Mouse (Mus musculus): ENCODE measurements around the gene B3gnt7. TPM values are rescaled to one million over a fixed set of nuclear protein-coding genes. Genes with fewer than 3 reads are reported as not detected.

The B3gnt7 gene
- polyA plus RNA-seq, 1 experiment from 2014 or later, result 8.1 TPM

GRCm38 (mm10) chr1:86306686-86307085 is 4.1 kb downstream of the B3gnt7 start:
- Histone ChIP-seq H3K9me3 (no peaks in the 10 kb centered on the region), H3K27ac (no peak overlapping the region), H3K4me1 (peaks cover 26% of the 10 kb centered on the region), H3K36me3 (0 out of 2 replicates have a peak, but pooled peaks cover 4% of the 10 kb centered on the region), H3K4me3 (no peak overlapping the region), H3K27me3 (ENCODE audit: insufficient read depth, poor library complexity, severe bottlenecking) (peaks cover 73% of the 10 kb centered on the region)
- WGBS, result 76% methylated on average over 3 of the region's 3 CpGs
- no peak for DNase-seq (ENCODE audit: low spot score)

GRCm38 (mm10) chr1:86307177-86307762 is 4.6 kb downstream of the B3gnt7 start:
- Histone ChIP-seq H3K27me3 (ENCODE audit: insufficient read depth, poor library complexity, severe bottlenecking) (peaks cover 67% of the 10 kb centered on the region), H3K4me3 (no peak overlapping the region), H3K27ac (no peak overlapping the region), H3K9me3 (no peaks in the 10 kb centered on the region), H3K36me3 (0 out of 2 replicates have a peak, but pooled peaks cover 4% of the 10 kb centered on the region), H3K4me1 (peaks cover 26% of the 10 kb centered on the region)
- no peak for DNase-seq (ENCODE audit: low spot score)
- 83% methylated on average over 7 of the region's 7 CpGs for WGBS

GRCm38 (mm10) chr1:86307871-86308641 is 5.4 kb downstream of the B3gnt7 start:
- no peak for DNase-seq (ENCODE audit: low spot score)
- H3K9me3 ChIP-seq, result no peaks in the 10 kb centered on the region
- H3K27ac ChIP-seq, result no peak overlapping the region
- peaks cover 59% of the 10 kb centered on the region for H3K27me3 ChIP-seq (ENCODE audit: insufficient read depth, poor library complexity, severe bottlenecking)
- 0 out of 2 replicates have a peak, but pooled peaks cover 4% of the 10 kb centered on the region for H3K36me3 ChIP-seq
- 34% methylated on average over 4 of the region's 4 CpGs for WGBS
- peaks cover 21% of the 10 kb centered on the region for H3K4me1 ChIP-seq
- no peak overlapping the region for H3K4me3 ChIP-seq

- WGBS, result 85% methylated on average over 7 of the region's 7 CpGs
- Histone ChIP-seq H3K9me3 (no peaks in the 10 kb centered on the region), H3K27ac (no peak overlapping the region), H3K4me3 (no peak overlapping the region), H3K36me3 (0 out of 2 replicates have a peak, but pooled peaks cover 4% of the 10 kb centered on the region), H3K27me3 (ENCODE audit: insufficient read depth, poor library complexity, severe bottlenecking) (peaks cover 46% of the 10 kb centered on the region), H3K4me1 (peaks cover 16% of the 10 kb centered on the region; the same call in 1 of the 2 replicates)
- DNase-seq (ENCODE audit: low spot score), result no peak
These were observed 6.7 kb downstream of the B3gnt7 start for GRCm38 (mm10) chr1:86309270-86309833.

GRCm38 (mm10) chr1:86310536-86311310 is 8.1 kb downstream of the B3gnt7 start:
- peaks cover 18% of the 10 kb centered on the region; the same call in 1 of the 2 replicates for H3K4me1 ChIP-seq
- no peaks in the 10 kb centered on the region for H3K9me3 ChIP-seq
- H3K27me3 ChIP-seq (ENCODE audit: insufficient read depth, poor library complexity, severe bottlenecking), result peaks cover 32% of the 10 kb centered on the region
- DNase-seq (ENCODE audit: low spot score), result no peak
- whole genome bisulfite sequencing, result 32% methylated on average over 15 of the region's 15 CpGs
- H3K27ac ChIP-seq, result no peak overlapping the region
- 0 out of 2 replicates have a peak, but pooled peaks cover 4% of the 10 kb centered on the region for H3K36me3 ChIP-seq
- no peak overlapping the region for H3K4me3 ChIP-seq

GRCm38 (mm10) chr1:86311467-86312005 is 8.9 kb downstream of the B3gnt7 start:
- H3K4me3 ChIP-seq, result no peak overlapping the region
- WGBS, result 39% methylated on average over 10 of the region's 10 CpGs
- H3K9me3 ChIP-seq, result no peaks in the 10 kb centered on the region
- peaks cover 18% of the 10 kb centered on the region; the same call in 1 of the 2 replicates for H3K4me1 ChIP-seq
- no peak overlapping the region for H3K27ac ChIP-seq
- no peaks in the 10 kb centered on the region for H3K36me3 ChIP-seq
- DNase-seq (ENCODE audit: low spot score), result no peak
- H3K27me3 ChIP-seq (ENCODE audit: insufficient read depth, poor library complexity, severe bottlenecking), result peaks cover 24% of the 10 kb centered on the region; the same call in 1 of the 2 replicates

GRCm38 (mm10) chr1:86312269-86312668 is 9.6 kb downstream of the B3gnt7 start:
- no peak overlapping the region for H3K27ac ChIP-seq
- H3K36me3 ChIP-seq, result no peaks in the 10 kb centered on the region
- peaks cover 18% of the 10 kb centered on the region; the same call in 1 of the 2 replicates for H3K4me1 ChIP-seq
- no peaks in the 10 kb centered on the region for H3K9me3 ChIP-seq
- no peak overlapping the region for H3K4me3 ChIP-seq
- H3K27me3 ChIP-seq (ENCODE audit: insufficient read depth, poor library complexity, severe bottlenecking), result peaks cover 17% of the 10 kb centered on the region; the same call in 1 of the 2 replicates
- WGBS, result 67% methylated on average over 3 of the region's 3 CpGs
- DNase-seq (ENCODE audit: low spot score), result no peak

- Histone ChIP-seq H3K36me3 (no peaks in the 10 kb centered on the region), H3K4me1 (peaks cover 18% of the 10 kb centered on the region; the same call in 1 of the 2 replicates), H3K27me3 (ENCODE audit: insufficient read depth, poor library complexity, severe bottlenecking) (peaks cover 15% of the 10 kb centered on the region; the same call in 1 of the 2 replicates), H3K9me3 (no peaks in the 10 kb centered on the region), H3K27ac (no peak overlapping the region; the same call in 1 of the 2 replicates), H3K4me3 (peak overlapping the region; percentile 18; the same call in 1 of the 2 replicates)
- WGBS, result 48% methylated on average over 16 of the region's 16 CpGs
- no peak for DNase-seq (ENCODE audit: low spot score)
These were observed 10.6 kb downstream of the B3gnt7 start for GRCm38 (mm10) chr1:86313096-86313771.

GRCm38 (mm10) chr1:86313772-86314125 is 11.1 kb downstream of the B3gnt7 start:
- Histone ChIP-seq H3K27ac (no peak overlapping the region; the same call in 1 of the 2 replicates), H3K4me1 (peaks cover 18% of the 10 kb centered on the region; the same call in 1 of the 2 replicates), H3K36me3 (no peaks in the 10 kb centered on the region), H3K9me3 (no peaks in the 10 kb centered on the region), H3K4me3 (peak overlapping the region; percentile 18; the same call in 1 of the 2 replicates), H3K27me3 (ENCODE audit: insufficient read depth, poor library complexity, severe bottlenecking) (peaks cover 15% of the 10 kb centered on the region; the same call in 1 of the 2 replicates)
- no peak for DNase-seq (ENCODE audit: low spot score)
- WGBS, result 24% methylated on average over 15 of the region's 15 CpGs

GRCm38 (mm10) chr1:86320822-86321413 is 18.3 kb downstream of the B3gnt7 start:
- Histone ChIP-seq H3K27me3 (ENCODE audit: insufficient read depth, poor library complexity, severe bottlenecking) (no peaks in the 10 kb centered on the region), H3K27ac (no peak overlapping the region), H3K4me1 (no peaks in the 10 kb centered on the region), H3K36me3 (no peaks in the 10 kb centered on the region), H3K9me3 (0 out of 2 replicates have a peak, but pooled peaks cover 4% of the 10 kb centered on the region), H3K4me3 (no peak overlapping the region)
- DNase-seq (ENCODE audit: low spot score), result no peak
- 77% methylated on average over 7 of the region's 8 CpGs for WGBS

- DNase-seq (ENCODE audit: low spot score), result no peak
- Histone ChIP-seq H3K36me3 (no peaks in the 10 kb centered on the region), H3K27ac (no peak overlapping the region), H3K4me3 (no peak overlapping the region), H3K4me1 (no peaks in the 10 kb centered on the region), H3K9me3 (no peaks in the 10 kb centered on the region), H3K27me3 (ENCODE audit: insufficient read depth, poor library complexity, severe bottlenecking) (no peaks in the 10 kb centered on the region)
- WGBS, result 46% methylated on average over 2 of the region's 2 CpGs
These were observed 33.7 kb downstream of the B3gnt7 start for GRCm38 (mm10) chr1:86336330-86336729.
